Mouse (Mus musculus): Measurements from ENCODE around the gene Gm5129. TPM values are rescaled to one million over a fixed set of nuclear protein-coding genes. Genes with fewer than 3 reads are reported as not detected.
"Not testable (repeated sequence)": the region's sequence is repeated elsewhere in the genome, so short reads cannot be mapped to it uniquely, and the experiment has no call there.

Gm5129 gene
- 0.35 TPM for polyA plus RNA-seq (2012; fragmentation: generic; extraction: Trizol)
- long read RNA-seq, experiment 1 = 0 reads
- long read RNA-seq, experiment 2 = 0 reads

DNA sequence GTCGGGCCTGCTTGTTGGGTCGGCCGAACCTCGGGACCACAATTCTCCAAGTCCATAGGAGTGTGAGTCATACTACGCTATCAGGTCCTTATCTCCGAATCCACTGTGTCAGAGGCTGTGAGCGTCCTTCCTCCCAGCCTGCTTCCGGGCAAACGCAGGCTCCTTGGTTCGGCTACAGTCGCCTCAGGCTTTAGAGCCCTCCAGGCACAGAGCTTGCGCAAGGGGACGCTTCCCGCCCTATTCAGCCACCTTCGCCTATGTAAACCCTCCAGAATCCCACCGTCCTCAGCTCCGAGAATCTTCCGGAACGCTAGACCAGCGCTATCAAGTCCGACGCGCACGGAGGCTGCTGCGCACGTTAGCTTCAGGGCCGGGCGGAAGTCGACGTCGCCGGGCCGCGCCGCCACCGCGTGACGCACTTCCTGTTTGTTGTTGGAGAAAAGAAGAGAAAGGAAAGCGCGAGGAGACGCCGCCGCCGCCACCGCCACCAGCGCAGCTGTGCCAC, at the start of gene Gm5129, which contains the start of gene Dnajb6:
TSS of gene Gm5129 (minus strand) at position 380 of the 505 bp plus-strand sequence.
TSS of gene Dnajb6 (plus strand) at position 132 of the 505 bp plus-strand sequence.
- Histone ChIP-seq H3K36me3 (ENCODE audit: control insufficient read depth, insufficient read depth) (no peaks in the 10 kb centered on the region), H3K79me2 (ENCODE audit: control insufficient read depth, insufficient read depth) (peaks cover 48% of the 10 kb centered on the region), H3K79me3 (ENCODE audit: low read depth) (peaks cover 46% of the 10 kb centered on the region), H3ac (ENCODE audit: control insufficient read depth, insufficient read length, low read depth) (peak within 1 kb of the TSS; percentile 96), H3K4me3 (ENCODE audit: insufficient read depth, poor library complexity, severe bottlenecking) (peak within 1 kb of the TSS; percentile 86), H3K27me3 (ENCODE audit: control insufficient read depth, insufficient read depth, insufficient read length) (no peaks in the 10 kb centered on the region)
- no peak for TF ChIP-seq CTCF (IDR thresholded peaks at IDR 0.05; ENCODE audit: control insufficient read depth, insufficient read depth, insufficient read length)
- peak; percentile 64 for TF ChIP-seq CEBPB (IDR thresholded peaks at IDR 0.05; ENCODE audit: low read depth)

DNA sequence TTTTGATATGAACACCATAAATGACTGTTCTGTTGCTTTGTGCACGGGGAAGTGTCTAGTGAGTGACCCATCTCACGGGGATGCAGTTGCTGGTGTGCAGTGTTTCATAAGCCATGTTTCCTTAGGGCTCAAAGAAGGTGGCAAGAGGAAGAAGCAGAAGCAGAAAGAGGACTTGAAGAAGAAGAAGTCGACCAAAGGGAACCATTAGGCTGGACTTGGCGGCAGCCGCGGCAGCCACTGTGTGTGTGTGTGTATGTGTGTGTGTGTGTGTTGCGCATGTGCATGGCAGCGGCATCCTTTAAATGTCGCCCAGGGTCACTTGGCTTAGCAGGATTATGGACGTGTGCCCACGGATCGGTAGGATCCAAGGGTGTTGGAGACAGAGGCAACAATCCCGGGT, 49.2 kb upstream of the Gm5129 start:
- not testable (repeated sequence) for H3K4me3 ChIP-seq (ENCODE audit: insufficient read depth, poor library complexity, severe bottlenecking); H3K27me3 ChIP-seq (ENCODE audit: control insufficient read depth, insufficient read depth, insufficient read length); H3K79me3 ChIP-seq (ENCODE audit: low read depth); H3K79me2 ChIP-seq (ENCODE audit: control insufficient read depth, insufficient read depth); H3ac ChIP-seq (ENCODE audit: control insufficient read depth, insufficient read length, low read depth)
- H3K36me3 ChIP-seq (ENCODE audit: control insufficient read depth, insufficient read depth) = peaks cover 13% of the 10 kb centered on the region

GRCm38 (mm10) chr5:29782261-29782660, 46.5 kb upstream of the Gm5129 start:
- H3K4me3 ChIP-seq (ENCODE audit: insufficient read depth, poor library complexity, severe bottlenecking) = no peak overlapping the region
- no peak overlapping the region for H3ac ChIP-seq (ENCODE audit: control insufficient read depth, insufficient read length, low read depth)
- H3K27me3 ChIP-seq (ENCODE audit: control insufficient read depth, insufficient read depth, insufficient read length) = no peaks in the 10 kb centered on the region
- peaks cover 18% of the 10 kb centered on the region for H3K36me3 ChIP-seq (ENCODE audit: control insufficient read depth, insufficient read depth)
- no peaks in the 10 kb centered on the region for H3K79me2 ChIP-seq (ENCODE audit: control insufficient read depth, insufficient read depth)
- no peak for TF ChIP-seq FOSL1 (IDR thresholded peaks at IDR 0.05; ENCODE audit: insufficient read depth, low read length, poor library complexity, severe bottlenecking)
- no peak for TF ChIP-seq MYOD1 (IDR thresholded peaks at IDR 0.05; ENCODE audit: control insufficient read depth, insufficient read length, low read depth)
- TF ChIP-seq USF1 (IDR thresholded peaks at IDR 0.05; ENCODE audit: low read depth) = no peak
- no peak for TF ChIP-seq CEBPB (IDR thresholded peaks at IDR 0.05; ENCODE audit: low read depth)
- TF ChIP-seq MAX (IDR thresholded peaks at IDR 0.05) = no peak
- H3K79me3 ChIP-seq (ENCODE audit: low read depth) = no peaks in the 10 kb centered on the region

DNA sequence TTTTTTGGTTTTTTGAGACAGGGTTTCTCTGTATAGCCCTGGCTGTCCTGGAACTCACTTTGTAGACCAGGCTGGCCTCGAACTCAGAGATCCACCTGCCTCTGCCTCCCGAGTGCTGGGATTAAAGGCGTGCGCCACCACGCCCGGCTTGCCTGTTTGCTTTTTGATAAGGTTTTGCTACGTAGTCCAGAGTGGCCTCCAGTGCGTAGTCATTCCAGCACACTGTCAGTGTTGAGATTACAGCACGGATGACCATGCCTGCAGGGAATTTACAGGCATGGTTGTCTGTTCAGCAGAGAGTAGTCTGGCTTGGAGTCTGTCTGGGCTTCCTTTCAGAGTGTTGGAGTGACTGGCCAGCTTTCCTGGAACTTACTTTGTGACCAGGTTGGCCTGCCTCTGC, 44.0 kb upstream of the Gm5129 start:
- not testable (repeated sequence) for H3ac ChIP-seq (ENCODE audit: control insufficient read depth, insufficient read length, low read depth); H3K4me3 ChIP-seq (ENCODE audit: insufficient read depth, poor library complexity, severe bottlenecking); H3K79me3 ChIP-seq (ENCODE audit: low read depth); H3K27me3 ChIP-seq (ENCODE audit: control insufficient read depth, insufficient read depth, insufficient read length)
- Histone ChIP-seq H3K79me2 (ENCODE audit: control insufficient read depth, insufficient read depth) (peaks cover 17% of the 10 kb centered on the region), H3K36me3 (ENCODE audit: control insufficient read depth, insufficient read depth) (peaks cover 18% of the 10 kb centered on the region)

DNA sequence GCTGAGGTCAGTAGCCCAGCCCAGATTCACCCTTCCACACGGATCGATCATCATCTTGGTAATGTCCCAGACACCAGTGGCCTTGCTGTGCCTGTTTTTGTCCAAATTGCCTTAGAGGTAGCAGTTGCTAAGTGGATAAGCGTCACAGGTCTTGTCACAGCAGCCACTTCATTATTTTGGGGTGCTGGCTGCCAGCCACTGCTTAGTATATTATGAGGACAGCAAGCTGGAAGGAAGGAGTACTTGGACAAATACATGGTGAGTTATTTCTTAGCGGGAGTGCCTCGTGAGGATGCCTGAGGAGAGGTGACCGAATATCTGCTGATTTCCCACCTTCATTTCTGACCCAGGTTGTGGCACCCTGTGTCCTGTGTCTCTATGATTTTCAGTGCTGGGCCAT, 42.3 kb upstream of the Gm5129 start:
- Histone ChIP-seq H3K79me2 (ENCODE audit: control insufficient read depth, insufficient read depth) (peaks cover 26% of the 10 kb centered on the region), H3K27me3 (ENCODE audit: control insufficient read depth, insufficient read depth, insufficient read length) (no peaks in the 10 kb centered on the region), H3ac (ENCODE audit: control insufficient read depth, insufficient read length, low read depth) (no peak overlapping the region), H3K4me3 (ENCODE audit: insufficient read depth, poor library complexity, severe bottlenecking) (no peak overlapping the region), H3K79me3 (ENCODE audit: low read depth) (no peaks in the 10 kb centered on the region), H3K36me3 (ENCODE audit: control insufficient read depth, insufficient read depth) (peaks cover 18% of the 10 kb centered on the region)
- TF ChIP-seq MYOD1 (IDR thresholded peaks at IDR 0.05; ENCODE audit: control insufficient read depth, insufficient read length, low read depth) (no peak), CTCF (IDR thresholded peaks at IDR 0.05; ENCODE audit: control insufficient read depth, insufficient read depth, insufficient read length) (no peak), USF1 (IDR thresholded peaks at IDR 0.05; ENCODE audit: low read depth) (no peak), MYOG (IDR thresholded peaks at IDR 0.05; ENCODE audit: control insufficient read depth, extremely low read depth, insufficient read length) (no peak)

DNA sequence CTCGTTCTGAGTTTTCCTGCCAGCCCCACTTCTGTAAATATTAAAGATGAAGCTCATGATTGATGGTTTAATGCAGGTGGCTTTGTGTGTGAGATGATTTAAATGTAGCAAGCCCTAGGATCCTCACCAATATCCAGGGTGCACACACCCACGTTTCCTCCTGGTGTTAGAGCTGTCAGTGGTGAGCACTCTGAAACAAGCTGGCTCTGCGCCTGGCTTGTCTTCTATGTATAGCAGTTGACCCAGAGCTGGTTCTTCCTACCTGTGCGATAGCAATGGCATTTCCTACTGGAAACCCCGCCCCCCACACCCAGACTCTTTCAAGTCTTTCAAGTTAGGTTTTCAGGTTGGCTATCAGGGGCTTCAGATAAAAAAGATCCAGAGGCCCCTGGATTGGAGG, 39.7 kb upstream of the Gm5129 start:
- Histone ChIP-seq H3K79me3 (ENCODE audit: low read depth) (peaks cover 3% of the 10 kb centered on the region), H3K36me3 (ENCODE audit: control insufficient read depth, insufficient read depth) (peaks cover 10% of the 10 kb centered on the region), H3K4me3 (ENCODE audit: insufficient read depth, poor library complexity, severe bottlenecking) (no peak overlapping the region), H3K27me3 (ENCODE audit: control insufficient read depth, insufficient read depth, insufficient read length) (no peaks in the 10 kb centered on the region), H3ac (ENCODE audit: control insufficient read depth, insufficient read length, low read depth) (no peak overlapping the region), H3K79me2 (ENCODE audit: control insufficient read depth, insufficient read depth) (peaks cover 35% of the 10 kb centered on the region)
- no peak for TF ChIP-seq MYOG (IDR thresholded peaks at IDR 0.05; ENCODE audit: control insufficient read depth, extremely low read depth, insufficient read length)
- no peak for TF ChIP-seq CEBPB (IDR thresholded peaks at IDR 0.05; ENCODE audit: low read depth)

DNA sequence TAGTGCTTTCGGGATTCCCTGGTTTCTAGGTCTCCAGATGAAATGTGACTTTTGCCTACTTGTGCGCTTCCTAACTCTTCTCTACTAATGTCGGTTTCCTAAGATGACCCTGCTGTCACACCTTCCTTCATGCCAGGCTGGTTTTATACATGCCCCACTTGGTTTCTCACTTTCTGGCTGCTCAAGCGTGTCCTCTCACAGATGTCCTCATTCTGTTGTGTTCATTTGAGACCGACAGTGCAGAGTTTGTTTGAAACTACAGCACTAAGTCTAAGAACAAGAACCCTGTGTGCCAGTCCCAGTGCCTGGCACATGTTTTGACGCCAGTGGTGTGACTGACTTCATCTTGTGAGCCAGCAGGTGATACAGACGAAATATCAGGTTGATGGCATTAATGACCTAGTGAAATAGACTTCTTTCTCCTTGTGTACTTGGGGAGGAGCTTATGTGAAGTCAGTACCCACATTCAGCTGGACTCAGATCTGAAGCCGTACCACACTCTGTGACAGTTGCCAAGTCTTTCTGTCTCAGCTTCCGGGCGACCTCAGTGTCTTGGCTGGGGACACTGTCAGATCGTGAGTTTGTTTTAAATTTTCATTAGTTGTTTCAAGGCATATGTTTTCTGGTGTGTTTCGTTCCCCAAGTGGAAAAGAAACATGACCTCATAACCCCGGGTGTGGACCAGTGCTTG, 37.9 kb upstream of the Gm5129 start:
- H3K36me3 ChIP-seq (ENCODE audit: control insufficient read depth, insufficient read depth) = peaks cover 10% of the 10 kb centered on the region
- no peak overlapping the region for H3K4me3 ChIP-seq (ENCODE audit: insufficient read depth, poor library complexity, severe bottlenecking)
- peaks cover 6% of the 10 kb centered on the region for H3K79me3 ChIP-seq (ENCODE audit: low read depth)
- TF ChIP-seq MYOD1 (IDR thresholded peaks at IDR 0.05; ENCODE audit: control insufficient read depth, insufficient read length, low read depth) (no peak), CEBPB (IDR thresholded peaks at IDR 0.05; ENCODE audit: low read depth) (no peak), MYOG (IDR thresholded peaks at IDR 0.05; ENCODE audit: control insufficient read depth, extremely low read depth, insufficient read length) (no peak), CTCF (IDR thresholded peaks at IDR 0.05; ENCODE audit: control insufficient read depth, insufficient read depth, insufficient read length) (no peak), USF1 (IDR thresholded peaks at IDR 0.05; ENCODE audit: low read depth) (no peak)
- H3ac ChIP-seq (ENCODE audit: control insufficient read depth, insufficient read length, low read depth) = no peak overlapping the region
- H3K79me2 ChIP-seq (ENCODE audit: control insufficient read depth, insufficient read depth) = peaks cover 42% of the 10 kb centered on the region
- H3K27me3 ChIP-seq (ENCODE audit: control insufficient read depth, insufficient read depth, insufficient read length) = no peaks in the 10 kb centered on the region

Data from C2C12 (cell line).